Mouse (Mus musculus) skeletal muscle tissue, adult 2 months (tissue): ENCODE data around the gene Msh3.
"Not testable (repeated sequence)": the region's sequence is repeated elsewhere in the genome, so short reads cannot be mapped to it uniquely, and the experiment has no call there.

ENCODE experiments used
- DNase-seq: peaks from one replicate; pipeline ENCODE4 v3.0.0-alpha.2; 2012; ENCODE audit warnings: low read depth, low spot score

The Msh3 gene

GRCm38 (mm10) chr13:92253850-92254249 lies 101.0 kb downstream of the Msh3 start:
- DNase-seq: no peak

- no peak for DNase-seq
Observed at GRCm38 (mm10) chr13:92252331-92252730, 102.5 kb downstream of the Msh3 start.

- DNase-seq: no peak
Observed at GRCm38 (mm10) chr13:92247576-92247975, 107.2 kb downstream of the Msh3 start.

- no peak for DNase-seq
Observed at GRCm38 (mm10) chr13:92246966-92247365, 107.8 kb downstream of the Msh3 start.

GRCm38 (mm10) chr13:92244731-92245130 lies 110.1 kb downstream of the Msh3 start:
- no peak for DNase-seq

GRCm38 (mm10) chr13:92241426-92241825 lies 113.4 kb downstream of the Msh3 start:
- no peak for DNase-seq

GRCm38 (mm10) chr13:92237887-92238286 lies 116.9 kb downstream of the Msh3 start:
- DNase-seq: no peak

GRCm38 (mm10) chr13:92237016-92237415 lies 117.8 kb downstream of the Msh3 start:
- DNase-seq: no peak

- DNase-seq: no peak
Observed at GRCm38 (mm10) chr13:92232076-92232938, 122.5 kb downstream of the Msh3 start.

- DNase-seq: no peak
Observed at GRCm38 (mm10) chr13:92228037-92228436, 126.8 kb downstream of the Msh3 start.

GRCm38 (mm10) chr13:92223567-92223966 lies 131.2 kb downstream of the Msh3 start:
- DNase-seq: no peak

GRCm38 (mm10) chr13:92222763-92223162 lies 132.0 kb downstream of the Msh3 start:
- no peak for DNase-seq

GRCm38 (mm10) chr13:92219774-92220173 lies 135.0 kb downstream of the Msh3 start:
- DNase-seq: no peak

GRCm38 (mm10) chr13:92217216-92217615 lies 137.6 kb downstream of the Msh3 start:
- DNase-seq: no peak

- no peak for DNase-seq
Observed at GRCm38 (mm10) chr13:92196860-92197259, 157.9 kb downstream of the Msh3 start.

GRCm38 (mm10) chr13:92193806-92194205 lies 161.0 kb downstream of the Msh3 start:
- not testable (repeated sequence) for DNase-seq

- not testable (repeated sequence) for DNase-seq
Observed at GRCm38 (mm10) chr13:92172686-92173085, 182.1 kb downstream of the Msh3 start.
